Mouse (Mus musculus): ENCODE measurements around the gene Bex3.

GRCm38 (mm10) chrX:136304295-136304694 lies 34.2 kb downstream of the Bex3 start:
- TF ChIP-seq CTCF (IDR thresholded peaks at IDR 0.05; ENCODE audit: borderline replicate concordance, control insufficient read depth, extremely low read depth, insufficient read depth, low read length, poor library complexity) (no peak), POLR2A (IDR thresholded peaks at IDR 0.05; ENCODE audit: control insufficient read depth, extremely low read depth, insufficient read depth, low read length, poor library complexity) (no peak)

All from thymus, adult 2 months (tissue).